Mouse (Mus musculus): ENCODE results near the gene Lyrm1. TPM values are rescaled to one million over a fixed set of nuclear protein-coding genes. Genes with fewer than 3 reads are reported as not detected.

Lyrm1 gene
- polyA plus RNA-seq (2015; fragmentation: Illumina TruSeq; extraction: RNeasy Lipid Tissue Mini Kit (QIAGEN cat#74804); ENCODE audit: insufficient read depth, low read depth, low replicate concordance): 1.6 TPM

GRCm38 (mm10) chr7:119895639-119896512 lies at the start of gene Lyrm1, which contains the start of gene Dcun1d3:
Lyrm1 (plus strand) TSS chr7:119895861.
Dcun1d3 (minus strand) TSS chr7:119896298.

Other genes with a start within 250 kb of the Lyrm1 start
- not detected for gene Acsm4, start 205.8 kb upstream of the Lyrm1 start, polyA plus RNA-seq (2015; fragmentation: Illumina TruSeq; extraction: RNeasy Lipid Tissue Mini Kit (QIAGEN cat#74804); ENCODE audit: insufficient read depth, low read depth, low replicate concordance)
- 6.0 TPM for gene Thumpd1, start 175.1 kb upstream of the Lyrm1 start, polyA plus RNA-seq (2015; fragmentation: Illumina TruSeq; extraction: RNeasy Lipid Tissue Mini Kit (QIAGEN cat#74804); ENCODE audit: insufficient read depth, low read depth, low replicate concordance)
- 2.9 TPM for gene Acsm3, start 134.9 kb upstream of the Lyrm1 start, polyA plus RNA-seq (2015; fragmentation: Illumina TruSeq; extraction: RNeasy Lipid Tissue Mini Kit (QIAGEN cat#74804); ENCODE audit: insufficient read depth, low read depth, low replicate concordance)
- 3.3 TPM for gene Rexo5, start 101.9 kb upstream of the Lyrm1 start, polyA plus RNA-seq (2015; fragmentation: Illumina TruSeq; extraction: RNeasy Lipid Tissue Mini Kit (QIAGEN cat#74804); ENCODE audit: insufficient read depth, low read depth, low replicate concordance)
- 0.54 TPM for gene Eri2, start 101.8 kb upstream of the Lyrm1 start, polyA plus RNA-seq (2015; fragmentation: Illumina TruSeq; extraction: RNeasy Lipid Tissue Mini Kit (QIAGEN cat#74804); ENCODE audit: insufficient read depth, low read depth, low replicate concordance)
- gene Dcun1d3, start 437 bp downstream of the Lyrm1 start, polyA plus RNA-seq (2015; fragmentation: Illumina TruSeq; extraction: RNeasy Lipid Tissue Mini Kit (QIAGEN cat#74804); ENCODE audit: insufficient read depth, low read depth, low replicate concordance): 3.1 TPM
- not detected for gene Dnah3, start 199.4 kb downstream of the Lyrm1 start, polyA plus RNA-seq (2015; fragmentation: Illumina TruSeq; extraction: RNeasy Lipid Tissue Mini Kit (QIAGEN cat#74804); ENCODE audit: insufficient read depth, low read depth, low replicate concordance)
- 9.1 TPM for gene Tmem159, start 206.5 kb downstream of the Lyrm1 start, polyA plus RNA-seq (2015; fragmentation: Illumina TruSeq; extraction: RNeasy Lipid Tissue Mini Kit (QIAGEN cat#74804); ENCODE audit: insufficient read depth, low read depth, low replicate concordance)
- gene Zp2, start 249.4 kb downstream of the Lyrm1 start, polyA plus RNA-seq (2015; fragmentation: Illumina TruSeq; extraction: RNeasy Lipid Tissue Mini Kit (QIAGEN cat#74804); ENCODE audit: insufficient read depth, low read depth, low replicate concordance): not detected

Measured in pancreas, adult 10 weeks (tissue).